Mouse (Mus musculus) CH12.LX (cell line): Measurements from ENCODE around the gene Rfpl4.

Experiments used
- CTCF ChIP-seq, 2 experiments: IDR thresholded peaks in 1 of 2; conservative IDR thresholded peaks in 1 of 2; 2 replicates each; pipeline ENCODE4 v1.5.1; 2011 to 2012; ENCODE audit warnings: low read depth in 2 of 2, low read length in 2 of 2, improper control_type of control experiment in 1 of 2, inconsistent platforms in 1 of 2, mild to moderate bottlenecking in 1 of 2, moderate library complexity in 1 of 2
- JUN ChIP-seq: IDR thresholded peaks from 2 replicates; pipeline ENCODE4 v1.6.1; 2011; ENCODE audit warnings: low read depth, mild to moderate bottlenecking, low read length, improper control_type of control experiment, moderate library complexity; ENCODE audit not compliant: insufficient read depth
- MAZ ChIP-seq: IDR thresholded peaks from 2 replicates; pipeline ENCODE4 v1.6.1; 2012; ENCODE audit warnings: low read depth, mild to moderate bottlenecking, inconsistent platforms, low read length, improper control_type of control experiment, moderate library complexity
- POLR2A ChIP-seq: IDR thresholded peaks from 2 replicates; pipeline ENCODE4 v1.6.1; 2011; ENCODE audit warnings: low read depth, mild to moderate bottlenecking, improper control_type of control experiment, low read length
- TCF12 ChIP-seq: IDR thresholded peaks from 2 replicates; pipeline ENCODE4 v1.6.1; 2014; ENCODE audit warnings: low read depth, mild to moderate bottlenecking, inconsistent platforms, low read length, improper control_type of control experiment

- TF ChIP-seq CTCF (conservative IDR thresholded peaks at IDR 0.05 in 1 of 2, IDR thresholded peaks at IDR 0.05 in 1 of 2; ENCODE audit: low read depth in 2 of 2, low read length in 2 of 2) (peak in 1 of 2 experiments; percentile 81; a peak in 2 of 4 replicates), JUN (no peak), POLR2A (peak; percentile 46), MAZ (0 out of 2 replicates have a peak, but pooled peaks have one; percentile 20), TCF12 (peak; percentile 55; the same call in 1 of the 2 replicates)
These were observed 56.5 kb downstream of the Rfpl4 start for GRCm38 (mm10) chr7:5060239-5060731.
